Mouse (Mus musculus) E14TG2a.4 (cell line): ENCODE data around the gene Pcif1.

Experiments
- CTCF ChIP-seq: conservative IDR thresholded peaks from 2 replicates; pipeline ENCODE4 v1.5.1; 2014; ENCODE audit warnings: low read length
- NANOG ChIP-seq: IDR thresholded peaks from 2 replicates; pipeline ENCODE4 v1.6.1; 2014; ENCODE audit warnings: borderline replicate concordance, low read length, mixed read lengths
- POU5F1 ChIP-seq: IDR thresholded peaks from 2 replicates; pipeline ENCODE4 v1.6.1; 2014; ENCODE audit warnings: low read length, borderline replicate concordance

GRCm38 (mm10) chr2:164882619-164883018, 3.5 kb downstream of the Pcif1 start:
- no peak for TF ChIP-seq CTCF
- TF ChIP-seq NANOG: no peak
- TF ChIP-seq POU5F1: no peak
